Mouse (Mus musculus) liver, embryonic 14.5 days (tissue): ENCODE results near the gene Stard13.

Experiments
- CTCF ChIP-seq: IDR thresholded peaks from 2 replicates; pipeline ENCODE4 v1.5.1; 2016; ENCODE audit warnings: antibody characterized with exemption, low read depth, control low read depth
- EP300 ChIP-seq: IDR thresholded peaks from 2 replicates; pipeline ENCODE4 v1.6.1; 2016; ENCODE audit warnings: antibody characterized with exemption, low read depth

DNA sequence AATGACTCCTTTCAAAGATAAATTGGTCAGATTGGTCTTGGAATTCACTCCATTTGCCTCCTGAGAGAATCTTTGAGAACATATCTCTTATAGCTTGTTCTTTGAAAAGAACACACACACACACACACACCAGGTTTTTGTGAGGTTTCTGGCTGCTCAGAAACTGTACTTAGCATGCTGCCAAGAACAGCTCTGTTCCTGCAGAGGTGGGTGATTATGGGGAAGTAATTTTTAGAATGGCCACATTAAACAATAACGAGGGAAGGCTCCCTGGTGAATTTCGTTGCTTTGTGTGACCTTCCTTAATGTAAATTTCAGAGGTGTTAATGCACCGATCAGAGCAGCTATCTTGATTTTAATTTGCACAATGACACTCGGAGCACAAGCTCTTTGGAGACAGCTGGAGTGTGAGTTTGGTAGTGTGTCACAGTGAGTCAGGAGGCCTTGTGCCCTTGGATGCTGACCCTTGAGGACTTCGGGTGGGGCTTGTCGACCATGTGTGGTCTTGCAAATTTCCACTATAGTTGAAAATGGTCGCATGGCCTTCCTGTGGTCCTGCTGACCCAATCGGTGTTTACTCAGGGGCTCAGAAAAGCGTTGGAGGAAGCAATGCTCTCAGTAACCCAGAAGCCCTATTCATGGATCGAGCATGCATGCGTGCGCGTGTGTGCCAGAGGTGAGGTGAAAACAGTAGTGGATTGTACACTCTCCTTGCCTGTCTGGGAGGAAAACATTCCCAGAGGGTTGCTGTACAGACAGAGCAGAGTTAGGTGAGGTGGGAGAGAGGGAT, 213.4 kb downstream of the Stard13 start:
- TF ChIP-seq CTCF (no peak), EP300 (no peak)
